Comparison of ENCODE assay signal across 9 mouse cellular contexts in genomic region chr4:63319566-63319965, GRCm38 (mm10). TPM values are rescaled to one million over a fixed set of nuclear protein-coding genes. Genes with fewer than 3 reads are reported as not detected.
A peak's percentile ranks its signal among the peaks of the same experiment; 100 is the strongest.
DNase-seq lines count a peak whose midpoint lies in the region.
"Had no signal": no experiment of that assay in that cellular context is flagged by ENCODE, and none has a peak within 500 bp of the region (broad histone marks: within the 10 kb centered on the region; RNA-seq: fewer than 3 reads in every experiment).

No protein-coding gene starts in this region.

- DNase-seq in adrenal gland, adult 2 months: peak; percentile 63
- DNase-seq in cerebellum, postnatal 4 days (ENCODE audit: low spot score in 2 of 2): peak; percentile 72 to 85
- DNase-seq in gastrocnemius, postnatal 10 days: peak; percentile 82
- peak; percentile 58 for DNase-seq in induced T-regulatory cell, adult 2 months (ENCODE audit: low read depth)
- DNase-seq in layer of hippocampus, postnatal 36 days: peak; percentile 43 to 53
- DNase-seq in lung, postnatal 4 days: peak; percentile 58 to 77
- DNase-seq in right cerebral cortex, adult 2 months (ENCODE audit: low spot score in 2 of 2): peak; percentile 69 to 75
- peak; percentile 18 for DNase-seq in yolk sac, embryonic 10.5 days (ENCODE audit: low spot score)

RNA-seq across cellular contexts. Expression of gene Orm1, which starts 24.8 kb away (rescaled TPM):
- total RNA-seq in adrenal gland, adult 2 months (2021): 10 to 100 TPM; 38.2 to 61.8 TPM
- polyA plus RNA-seq in adrenal gland, adult 2 months (2012; rRNA removed): 13.8 and 18.0 TPM in 2 replicates
- total RNA-seq in gastrocnemius, postnatal 10 days (2021): 1 to 10 TPM in 1 of 2 experiments, not detected in 1; 1.8 TPM
- not detected for total RNA-seq in layer of hippocampus, postnatal 36 days (2021)
- polyA plus RNA-seq: midbrain, embryonic 15.5 days had no signal

RNA-seq across cellular contexts. Expression of gene Orm3, which starts 36.4 kb away (rescaled TPM):
- 10 to 100 TPM; 11.7 to 12.3 TPM for total RNA-seq in adrenal gland, adult 2 months (2021)
- 1.8 and 2.2 TPM in 2 replicates for polyA plus RNA-seq in adrenal gland, adult 2 months (2012; rRNA removed)
- not detected for total RNA-seq in gastrocnemius, postnatal 10 days (2021)
- total RNA-seq in layer of hippocampus, postnatal 36 days (2021): not detected
- polyA plus RNA-seq: midbrain, embryonic 15.5 days had no signal

RNA-seq across cellular contexts. Expression of gene Orm2, which starts 42.7 kb away (rescaled TPM):
- total RNA-seq in adrenal gland, adult 2 months (2021): 1 to 10 TPM; 3.9 to 8.2 TPM
- polyA plus RNA-seq in adrenal gland, adult 2 months (2012; rRNA removed): 0.51 and 1.1 TPM in 2 replicates
- total RNA-seq in gastrocnemius, postnatal 10 days (2021): under 1 TPM in 1 of 2 experiments, not detected in 1; 0.47 TPM
- total RNA-seq in layer of hippocampus, postnatal 36 days (2021): not detected
- polyA plus RNA-seq: midbrain, embryonic 15.5 days had no signal

Comparison
In these comparisons a context has a peak if more than half of its experiments do, and no peak if none do; other contexts are left out.
1. Peak in every context shown above with its lines: DNase-seq.
2. DNase-seq: peak in every context shown above with its lines; median percentile 82 in gastrocnemius, postnatal 10 days; 78 in cerebellum, postnatal 4 days; 72 in right cerebral cortex, adult 2 months; 68 in lung, postnatal 4 days; 63 in adrenal gland, adult 2 months; 58 in induced T-regulatory cell, adult 2 months; 48 in layer of hippocampus, postnatal 36 days; 18 in yolk sac, embryonic 10.5 days.
3. RNA of gene Orm1, which starts 24.8 kb away (total RNA-seq): 38.2 to 61.8 TPM in adrenal gland, adult 2 months; 1.8 TPM in gastrocnemius, postnatal 10 days and not detected in layer of hippocampus, postnatal 36 days; every median in the first group is over 10 times any median in the second.
4. RNA of gene Orm3, which starts 36.4 kb away (total RNA-seq): 11.7 to 12.3 TPM in adrenal gland, adult 2 months; not detected in gastrocnemius, postnatal 10 days and not detected in layer of hippocampus, postnatal 36 days; every median in the first group is over 10 times any median in the second.